Mouse (Mus musculus) forelimb bud, embryonic 11.5 days (tissue): ENCODE results near the gene Prpf19.
A peak's percentile ranks its signal among the peaks of the same experiment; 100 is the strongest.

Experiments
- DNase-seq: peaks from one replicate; pipeline ENCODE4 v3.0.0-alpha.2; 2012; ENCODE audit warnings: low read depth, low spot score

The Prpf19 gene

DNA sequence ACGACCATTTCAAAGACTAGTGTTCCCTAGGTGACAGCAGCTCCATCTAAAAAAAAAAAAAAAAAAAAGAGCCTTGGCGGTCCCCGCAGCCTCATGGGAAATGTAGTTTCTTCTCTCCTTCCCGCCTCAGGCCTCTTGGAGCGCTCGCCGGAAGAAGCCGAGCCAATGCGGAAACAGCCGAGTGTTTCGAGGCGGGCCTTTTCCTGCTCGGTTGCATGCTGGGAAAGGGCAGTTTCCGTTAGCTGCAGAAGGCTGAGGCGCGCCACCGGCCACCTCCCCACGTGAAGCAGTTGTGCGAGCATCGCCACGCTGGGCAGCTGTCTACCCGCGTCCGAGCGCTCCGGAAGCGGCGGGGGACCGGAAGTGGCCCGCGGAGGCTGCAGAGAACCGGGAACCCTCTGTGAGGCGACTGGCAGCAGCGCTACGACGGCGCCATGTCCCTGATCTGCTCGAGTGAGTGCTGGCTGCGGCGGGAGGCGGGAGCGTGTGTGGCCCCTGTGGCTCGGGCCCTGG lies at the start of gene Prpf19:
Gene Prpf19 (plus strand): TSS at position 216 of the 513 bp plus-strand sequence.
- peak; percentile 98 for DNase-seq

DNA sequence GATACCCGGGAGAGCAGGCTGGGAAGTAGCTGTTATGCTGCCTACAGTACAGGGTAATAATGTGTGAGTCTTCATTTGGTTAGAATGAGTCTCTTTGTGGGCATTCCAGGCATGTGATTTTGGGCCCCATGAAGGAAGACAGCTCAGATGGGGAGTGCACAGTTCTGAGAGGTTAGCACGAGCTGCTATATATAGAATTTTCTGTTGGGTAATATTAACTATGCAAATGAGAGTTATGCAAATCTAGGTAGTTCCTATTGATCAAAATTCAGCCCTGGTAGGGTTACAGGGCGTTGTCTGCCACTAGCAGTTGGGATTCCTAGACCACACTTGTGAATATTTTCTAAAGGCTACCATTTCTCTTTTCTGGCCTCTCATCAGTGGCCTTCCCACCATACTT lies 49.6 kb upstream of the Prpf19 start:
- DNase-seq, result no peak

DNA sequence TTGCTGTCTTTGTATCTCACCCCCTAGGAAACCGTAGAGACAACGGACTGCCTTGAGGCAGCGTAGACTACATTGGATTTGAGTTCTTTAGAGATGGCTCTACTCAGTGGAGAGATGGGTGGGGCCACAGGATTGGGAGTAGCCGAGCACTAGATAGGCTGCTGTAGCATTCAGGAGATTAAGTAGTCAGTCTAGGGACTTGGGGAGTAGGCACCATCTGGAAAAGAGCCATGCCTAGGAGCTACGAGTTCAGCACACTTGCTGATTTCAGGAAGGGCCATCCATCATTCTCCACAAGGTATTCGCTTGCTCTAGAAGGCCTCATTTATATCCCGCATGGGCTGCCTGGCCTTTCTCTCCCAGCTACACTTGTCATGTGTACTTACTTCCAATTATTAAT lies 48.9 kb upstream of the Prpf19 start:
- no peak for DNase-seq

GRCm38 (mm10) chr19:10847311-10848087 lies 47.5 kb upstream of the Prpf19 start:
- DNase-seq, result no peak

DNA sequence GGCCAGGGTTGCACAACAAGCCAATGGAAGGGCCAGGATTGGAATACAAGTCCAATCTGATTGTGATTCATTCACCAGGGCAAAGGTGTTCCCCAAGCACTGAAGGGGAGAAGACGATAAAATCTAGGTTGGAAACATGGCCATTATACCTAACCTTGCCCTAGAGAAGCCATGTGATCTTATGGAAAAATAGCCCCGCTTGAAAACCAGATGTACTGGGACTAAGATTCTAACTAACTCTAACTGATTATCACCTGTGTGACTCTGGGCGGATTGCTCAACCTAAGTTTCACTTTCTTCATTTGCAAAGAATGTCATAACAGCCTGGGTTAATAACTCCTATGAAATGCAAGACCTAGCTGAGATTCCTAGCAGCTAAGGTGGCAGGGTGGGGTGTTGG lies 39.6 kb upstream of the Prpf19 start:
- DNase-seq, result no peak

DNA sequence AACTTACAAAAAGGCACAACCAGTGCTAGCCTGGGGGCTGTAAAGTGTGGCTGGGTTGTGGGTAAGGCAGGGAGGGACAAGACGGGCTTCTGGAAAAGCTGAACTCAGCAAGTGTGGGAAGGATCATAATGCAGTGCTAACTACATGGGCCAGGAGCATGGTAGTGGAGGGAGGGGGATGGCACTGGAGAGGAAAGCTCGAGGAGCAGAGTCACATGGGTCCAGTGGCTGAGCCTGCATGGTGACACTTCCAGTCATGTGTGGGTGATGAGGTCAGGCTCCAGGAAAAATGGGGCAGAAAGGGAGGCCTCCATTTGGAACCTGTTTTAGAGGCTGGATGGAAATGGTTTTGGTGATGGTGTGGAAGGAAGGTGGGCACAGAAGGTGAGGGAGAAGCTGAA lies 38.5 kb upstream of the Prpf19 start:
- DNase-seq, result no peak

DNA sequence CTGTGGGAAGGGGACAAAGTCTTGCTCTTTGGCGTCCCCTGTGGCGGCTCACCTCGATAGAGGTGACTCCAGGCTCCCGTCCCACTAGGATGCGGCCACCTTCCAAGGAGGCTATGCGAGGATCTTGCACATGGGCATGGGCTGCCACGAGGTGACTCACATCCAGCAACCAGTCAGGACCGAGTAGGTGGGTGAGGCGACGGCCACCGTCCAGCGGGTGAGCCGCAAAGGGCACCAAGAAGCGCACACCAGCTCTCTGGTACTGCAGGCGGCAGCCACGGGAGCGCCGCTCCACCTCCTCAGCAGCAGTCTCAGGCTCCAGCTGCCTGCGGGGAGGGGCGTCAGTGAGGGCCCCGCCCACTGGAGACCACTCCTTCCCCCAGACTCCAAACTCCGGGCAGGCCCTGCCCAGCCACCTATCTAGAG lies 34.9 kb upstream of the Prpf19 start:
- DNase-seq, result peak; percentile 18

- DNase-seq, result no peak
Observed at GRCm38 (mm10) chr19:10866351-10866750, 28.7 kb upstream of the Prpf19 start.

DNA sequence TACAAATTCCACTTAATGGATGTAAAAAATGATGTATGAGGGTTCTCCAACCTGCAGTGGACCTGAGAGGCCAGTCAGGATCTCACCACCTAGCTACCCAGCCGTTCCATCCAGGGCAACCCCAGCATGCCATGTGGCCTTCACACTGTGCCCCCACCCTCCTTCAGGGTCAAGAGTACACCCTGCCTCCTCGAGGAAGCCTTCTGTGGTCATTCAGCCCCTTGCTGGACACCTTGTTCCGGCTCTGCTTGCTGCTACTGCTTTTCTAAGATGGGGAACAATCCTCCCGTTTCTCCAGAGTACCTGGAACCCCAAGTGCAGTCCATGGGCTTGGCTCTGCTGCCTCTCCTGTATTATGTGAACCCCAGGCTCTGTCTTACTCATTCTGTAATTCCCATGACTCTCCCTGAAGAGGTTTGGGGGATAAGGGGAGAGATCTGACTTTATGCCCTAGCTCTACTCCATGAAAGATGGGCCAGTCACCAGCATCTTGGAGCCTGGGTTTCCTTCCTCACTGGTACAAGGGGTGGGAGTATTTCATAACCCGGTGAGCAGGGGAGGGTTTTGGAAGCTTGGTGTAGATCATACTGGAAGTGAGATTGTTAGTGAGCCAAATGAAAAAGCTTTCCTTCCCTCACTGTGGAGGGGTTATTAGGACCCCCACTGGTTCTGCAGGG lies 26.9 kb upstream of the Prpf19 start:
- DNase-seq, result no peak

GRCm38 (mm10) chr19:10868623-10869141 lies 26.3 kb upstream of the Prpf19 start:
- DNase-seq, result peak; percentile 14

DNA sequence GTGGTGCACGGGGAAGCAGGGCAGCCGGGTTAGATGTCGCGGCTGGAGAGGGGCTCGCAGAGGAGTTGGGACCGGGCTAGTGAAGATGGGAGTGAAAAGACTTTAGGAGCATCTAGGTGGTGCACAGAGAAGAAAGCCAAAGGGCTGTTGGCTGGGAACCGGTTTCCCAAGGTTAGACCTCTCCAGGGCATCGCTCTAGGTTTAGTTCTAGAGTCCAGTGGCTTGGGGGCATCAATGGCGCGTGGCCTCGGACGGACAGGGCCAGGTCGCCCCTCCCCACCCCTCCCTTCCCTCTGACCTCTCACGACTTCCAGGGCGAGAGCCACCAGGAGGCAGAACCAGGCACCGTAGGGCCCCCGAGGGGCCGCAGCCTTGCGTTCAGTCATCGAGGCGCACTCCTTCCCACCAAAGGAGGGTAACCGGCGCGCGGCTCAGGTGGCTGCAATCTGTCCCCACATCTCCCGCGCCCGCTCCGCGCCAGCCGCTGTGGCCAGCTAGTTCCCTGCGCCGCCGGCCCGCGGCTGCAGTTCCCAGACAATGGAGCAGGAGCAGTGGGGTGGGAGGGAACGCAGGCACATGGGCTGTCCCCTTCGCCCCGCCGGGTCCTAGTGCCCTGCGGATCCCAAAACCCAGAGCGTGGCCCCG lies 25.7 kb upstream of the Prpf19 start:
- DNase-seq, result peak; percentile 80

- no peak for DNase-seq
Observed at GRCm38 (mm10) chr19:10869886-10870527, 25.0 kb upstream of the Prpf19 start, which contains the start of gene Tmem132a. Gene Tmem132a (minus strand): TSS chr19:10869940.

GRCm38 (mm10) chr19:10870676-10871075 lies 24.4 kb upstream of the Prpf19 start:
- DNase-seq, result no peak

GRCm38 (mm10) chr19:10871328-10871961 lies 23.6 kb upstream of the Prpf19 start:
- no peak for DNase-seq

DNA sequence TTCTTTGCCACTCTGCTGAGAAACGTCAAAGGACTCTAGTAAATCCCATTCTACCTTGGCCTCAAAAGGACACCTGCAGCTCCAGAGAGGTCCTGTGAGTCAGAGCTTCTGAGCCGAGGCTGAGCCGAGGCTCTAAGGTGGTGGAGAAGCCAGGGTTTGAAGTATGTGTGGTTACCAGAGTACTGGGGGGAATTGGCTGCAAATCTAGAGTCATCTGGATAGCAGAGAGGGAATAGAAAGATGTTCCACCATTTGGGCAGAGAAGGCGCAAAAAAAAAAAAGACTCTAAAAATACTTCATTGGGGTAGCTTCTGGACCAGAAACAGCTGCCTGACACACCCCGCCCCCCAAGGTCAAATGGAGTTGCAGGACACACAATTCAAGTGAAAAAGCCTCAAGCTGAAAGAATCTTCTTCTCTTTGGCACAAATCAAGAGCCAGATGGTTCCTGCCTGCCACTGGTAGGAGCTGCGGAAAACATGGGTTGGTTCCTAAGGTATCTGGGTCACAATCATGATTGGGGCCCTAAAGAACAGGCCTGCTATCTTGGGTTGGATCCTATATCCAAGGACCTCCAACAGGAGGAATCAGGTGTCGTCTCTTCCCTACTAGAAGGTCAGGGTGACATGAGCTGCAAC lies 16.7 kb upstream of the Prpf19 start:
- DNase-seq, result no peak

GRCm38 (mm10) chr19:10880085-10880974 lies 14.7 kb upstream of the Prpf19 start:
- DNase-seq, result no peak

DNA sequence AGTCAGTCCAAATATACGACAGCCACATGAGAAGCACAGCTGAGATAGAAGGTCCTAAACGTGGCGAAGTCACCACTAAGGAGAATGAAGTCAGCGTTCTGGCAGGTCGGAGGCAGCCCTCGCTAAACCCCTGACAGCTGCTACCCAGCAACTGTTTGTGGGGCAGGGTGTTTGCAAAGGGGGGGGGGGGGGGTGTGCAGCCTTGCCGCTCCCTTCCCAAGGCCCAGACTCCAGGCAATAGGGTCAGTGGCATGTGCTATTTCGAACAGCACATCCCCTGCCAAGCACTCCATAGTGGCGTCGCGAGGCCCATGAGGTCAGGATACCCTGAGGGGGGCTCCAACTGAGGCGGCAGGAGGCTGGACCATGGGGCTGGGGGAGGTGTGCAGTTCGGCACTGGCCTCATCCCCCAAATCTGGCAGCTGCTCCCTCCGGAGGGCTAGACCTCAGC lies 14.0 kb upstream of the Prpf19 start:
- no peak for DNase-seq

DNA sequence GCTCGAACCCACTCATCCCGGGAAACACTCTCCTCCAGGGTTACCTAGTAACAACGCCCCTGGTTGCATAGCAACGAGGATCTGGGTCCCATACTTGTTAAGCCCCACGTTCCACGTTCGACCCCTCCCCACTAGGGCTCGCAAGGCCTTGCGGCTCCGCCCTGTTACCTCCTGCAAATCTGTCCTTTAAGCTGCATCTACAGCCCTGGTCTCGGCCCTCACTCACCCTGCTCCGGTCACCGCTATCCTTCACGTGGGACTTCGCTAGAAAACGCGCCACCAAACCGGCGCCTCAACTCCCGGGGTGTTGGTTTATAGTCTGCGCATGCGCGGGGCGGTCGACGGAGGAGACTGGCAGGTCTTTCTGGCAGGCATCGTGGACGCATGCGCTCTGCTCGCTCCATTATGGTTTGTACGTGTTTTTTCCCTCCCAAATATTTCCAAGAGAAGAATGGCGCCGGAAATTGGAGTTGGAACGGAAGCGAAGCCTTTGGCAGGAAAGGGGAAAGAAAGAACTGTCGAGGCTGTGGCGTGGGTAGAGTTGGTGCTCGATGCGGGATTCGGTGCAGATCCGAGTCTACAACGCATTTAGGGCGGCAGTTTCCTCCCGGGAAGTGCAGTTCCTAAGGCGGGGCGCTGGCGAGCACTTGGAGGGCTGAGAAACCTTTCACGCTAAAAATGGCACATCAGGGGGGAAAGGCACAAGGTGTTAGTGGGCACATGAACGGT lies 13.4 kb upstream of the Prpf19 start, which contains the start of gene Tmem109:
Gene Tmem109 (minus strand): TSS at position 576 of the 729 bp plus-strand sequence.
- DNase-seq, result peak; percentile 97

- DNase-seq, result no peak
Observed at GRCm38 (mm10) chr19:10892201-10892600, 2.8 kb upstream of the Prpf19 start.
